Mouse (Mus musculus) cerebellum, adult (tissue): ENCODE results near the gene A530016L24Rik.

ENCODE experiments used
- ATAC-seq: cut with Nextera tagmentation; 2 replicates; pipeline ENCODE4 v1.9.2; 2017; ENCODE audit warnings: mild to moderate bottlenecking, moderate library complexity, mixed read lengths; ENCODE audit not compliant: insufficient number of reproducible peaks, low FRiP score, low TSS enrichment

Gene A530016L24Rik

DNA sequence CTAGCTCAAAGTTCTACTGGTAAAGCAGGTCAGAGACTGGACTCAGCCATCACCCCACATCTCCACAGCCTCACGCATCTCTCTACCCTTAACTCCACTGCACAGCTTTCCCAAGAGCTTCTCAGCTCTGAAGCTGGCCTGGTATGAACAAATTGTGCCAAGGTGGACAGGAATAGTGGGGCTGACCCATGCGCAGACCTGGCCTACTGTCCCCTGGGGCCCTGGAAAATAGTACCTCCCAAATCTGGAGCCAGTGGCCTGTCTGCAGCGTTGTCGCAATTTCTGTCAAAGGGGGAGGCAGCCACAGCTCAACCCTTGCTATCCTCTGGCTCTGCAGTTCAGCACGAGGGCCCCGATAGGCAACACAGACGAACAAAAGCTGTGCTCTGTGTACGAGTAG is at the start of gene A530016L24Rik:
Gene A530016L24Rik (plus strand): TSS at position 315 of the 400 bp plus-strand sequence.
- ATAC-seq: no peak

DNA sequence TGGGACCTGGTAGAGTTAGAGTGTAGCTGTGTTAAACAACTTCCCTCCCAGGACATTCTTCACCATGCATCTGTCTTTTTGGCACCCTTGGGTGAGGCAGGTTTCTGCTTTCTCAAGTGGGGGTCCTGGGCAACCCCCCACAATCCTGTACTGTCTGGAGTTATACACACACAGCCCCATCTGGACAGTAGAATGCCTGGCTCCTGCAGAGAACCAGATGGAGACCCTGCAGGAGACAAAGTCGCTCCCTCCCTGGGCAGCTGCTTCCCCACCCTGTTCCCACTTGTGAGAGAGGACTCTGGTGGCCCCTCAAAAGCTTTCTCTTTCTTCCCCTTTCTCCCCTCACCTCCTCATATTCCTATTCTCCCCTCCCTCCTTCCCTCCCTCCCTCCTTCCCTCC is 49.3 kb upstream of the A530016L24Rik start:
- ATAC-seq: no peak

DNA sequence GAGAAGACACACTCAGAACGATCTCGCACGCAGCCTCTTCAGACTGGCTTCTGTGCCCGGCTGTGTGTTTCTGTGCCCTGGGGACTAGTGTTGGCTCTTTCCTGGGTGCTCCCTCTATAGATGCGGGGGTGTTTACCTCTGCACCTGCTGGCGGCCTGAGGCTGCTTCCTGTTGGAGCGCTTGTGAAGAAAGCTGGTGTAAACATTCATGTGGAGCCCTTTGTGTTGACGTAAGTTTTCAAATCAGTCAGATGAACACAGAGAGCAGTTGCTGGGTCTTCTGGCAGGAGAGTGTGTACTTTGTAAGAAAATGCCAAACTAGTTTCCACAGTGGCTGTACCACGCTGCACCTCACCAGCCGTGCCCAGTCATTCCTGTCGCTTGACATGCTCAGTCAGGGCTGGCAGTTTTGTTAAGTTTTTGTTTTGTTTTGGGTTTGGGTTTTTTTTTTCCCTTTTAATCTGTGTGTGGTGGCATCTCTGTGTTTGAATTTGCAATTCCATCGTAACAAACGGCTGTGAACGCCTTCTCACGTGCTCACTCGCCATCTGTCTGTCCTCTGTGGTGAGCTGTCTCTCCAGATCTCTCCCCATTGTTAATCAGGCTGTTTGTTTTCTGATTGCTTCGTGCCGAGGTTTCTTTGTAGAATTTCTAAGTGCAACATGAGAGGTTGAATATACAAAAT is 40.0 kb upstream of the A530016L24Rik start:
- ATAC-seq: no peak

DNA sequence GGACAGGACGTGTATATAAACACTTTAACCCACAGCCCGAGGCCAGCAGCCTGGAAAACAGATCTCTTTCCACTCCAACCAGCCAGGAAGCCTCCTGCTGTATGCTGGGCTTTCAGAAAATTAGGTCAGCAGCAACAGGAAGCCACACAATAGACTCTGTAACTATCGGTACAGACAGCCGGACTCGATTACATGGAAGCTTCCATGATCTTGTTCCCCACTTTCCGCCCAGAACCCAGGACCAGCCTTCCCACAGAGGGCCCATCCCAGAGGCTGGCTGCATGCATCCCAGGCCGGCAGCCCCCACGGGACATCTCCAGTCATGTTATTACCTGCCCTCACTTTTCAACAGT is 39.4 kb upstream of the A530016L24Rik start:
- peak; percentile 62; the same call in 1 of the 2 replicates for ATAC-seq

DNA sequence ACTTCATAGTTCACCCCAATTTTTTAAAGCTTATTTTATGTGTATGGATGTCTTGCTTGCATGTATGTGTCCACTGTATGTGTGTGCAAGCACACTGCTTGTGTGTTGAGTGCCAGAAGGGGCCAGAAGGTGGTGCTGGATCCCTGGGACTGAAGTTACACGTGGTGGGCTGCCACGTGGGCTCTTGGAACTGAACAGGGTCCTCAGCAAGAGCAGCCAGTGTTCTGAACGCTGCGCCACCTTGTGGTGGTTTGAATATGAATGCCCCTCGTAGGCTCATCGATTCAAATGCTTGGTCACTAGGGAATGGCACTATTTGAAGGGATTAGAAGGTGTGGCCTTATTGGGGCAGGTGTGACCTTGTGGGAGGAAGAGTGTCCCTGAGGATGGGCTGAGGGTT is 38.4 kb upstream of the A530016L24Rik start:
- no peak for ATAC-seq

DNA sequence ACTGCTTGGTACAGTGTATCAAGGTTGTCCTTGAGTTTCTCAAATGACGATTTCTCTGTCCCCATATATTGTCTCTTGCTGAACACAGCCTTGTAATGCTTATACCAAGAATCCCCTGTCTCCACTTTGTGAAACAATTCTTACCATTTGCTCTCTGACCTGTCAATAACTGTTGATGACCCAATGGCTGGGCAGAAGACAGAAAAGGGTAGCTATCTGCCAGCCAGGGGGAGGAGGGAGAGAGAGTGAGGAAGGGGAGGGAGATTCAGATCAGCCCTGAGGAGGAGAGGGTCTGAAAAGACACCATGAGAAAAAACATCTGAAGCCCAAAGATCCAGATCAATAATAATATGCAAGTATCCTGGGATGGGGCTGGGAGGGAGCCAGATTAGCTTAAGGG is 37.9 kb upstream of the A530016L24Rik start:
- no peak for ATAC-seq

DNA sequence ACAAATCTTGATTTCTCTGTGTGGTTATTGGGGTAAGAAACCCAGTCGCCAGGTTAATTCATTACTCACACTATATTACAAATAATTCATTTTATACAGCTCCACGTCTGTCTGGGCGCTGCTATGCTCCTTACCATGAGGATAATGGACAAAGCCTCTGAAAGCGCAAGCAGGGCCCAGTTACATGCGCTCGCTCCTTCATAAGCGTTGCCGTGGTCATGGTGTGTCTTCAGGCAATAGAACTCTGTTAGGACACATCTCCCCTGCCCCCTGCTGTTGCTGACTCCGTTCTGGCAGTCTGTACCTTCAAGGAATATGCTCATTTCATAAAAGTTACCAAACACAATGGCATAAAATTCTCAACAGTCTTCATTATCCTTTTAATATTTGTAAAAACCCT is 37.4 kb upstream of the A530016L24Rik start:
- ATAC-seq: no peak

DNA sequence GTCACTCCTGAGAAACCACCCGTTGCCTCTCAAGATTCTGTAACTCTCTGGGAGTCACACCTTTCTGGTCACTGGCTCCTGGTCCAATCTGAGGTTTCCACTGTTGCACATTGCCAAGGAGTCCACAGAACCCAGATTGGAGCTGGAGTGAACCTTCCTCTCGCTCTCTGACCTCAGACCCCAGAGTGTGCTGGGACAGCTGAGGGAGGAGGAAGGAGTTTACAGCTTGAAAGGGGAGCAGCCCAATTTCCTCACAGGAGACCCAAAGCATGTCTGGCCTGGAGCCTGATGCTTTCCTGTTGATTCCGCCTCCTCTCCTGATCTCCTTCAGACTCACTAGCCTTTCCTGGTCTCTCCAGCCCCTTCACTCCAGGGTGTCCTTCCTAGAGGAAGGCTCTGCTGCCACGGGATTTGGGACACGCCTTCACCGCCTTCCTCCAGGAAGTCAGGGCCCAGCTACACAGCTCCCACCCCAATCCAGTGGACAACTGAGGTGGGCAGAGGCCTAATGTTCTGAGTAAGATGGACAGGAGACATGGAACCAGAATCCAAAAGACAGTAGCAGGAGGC is 33.0 kb upstream of the A530016L24Rik start:
- ATAC-seq: no peak

DNA sequence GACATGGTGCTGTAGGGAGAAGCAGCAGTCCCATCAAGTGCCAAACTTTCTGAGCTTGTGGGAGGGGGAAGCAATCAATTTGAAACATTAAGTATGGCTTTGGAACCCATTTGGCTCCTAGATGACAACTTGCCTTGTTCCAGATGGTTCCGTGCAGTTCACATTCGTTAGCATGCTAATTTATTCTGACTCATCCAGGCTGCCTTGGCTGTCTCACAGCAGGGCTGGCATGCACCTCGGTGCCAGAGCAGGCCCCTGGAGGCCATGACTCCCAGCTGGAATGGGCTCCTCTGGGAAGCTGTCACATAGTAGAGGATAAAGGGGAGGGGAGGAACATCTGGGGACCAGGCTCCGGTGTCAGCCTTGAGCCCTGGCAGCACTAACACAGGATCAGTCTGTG is 31.4 kb upstream of the A530016L24Rik start:
- ATAC-seq: no peak

DNA sequence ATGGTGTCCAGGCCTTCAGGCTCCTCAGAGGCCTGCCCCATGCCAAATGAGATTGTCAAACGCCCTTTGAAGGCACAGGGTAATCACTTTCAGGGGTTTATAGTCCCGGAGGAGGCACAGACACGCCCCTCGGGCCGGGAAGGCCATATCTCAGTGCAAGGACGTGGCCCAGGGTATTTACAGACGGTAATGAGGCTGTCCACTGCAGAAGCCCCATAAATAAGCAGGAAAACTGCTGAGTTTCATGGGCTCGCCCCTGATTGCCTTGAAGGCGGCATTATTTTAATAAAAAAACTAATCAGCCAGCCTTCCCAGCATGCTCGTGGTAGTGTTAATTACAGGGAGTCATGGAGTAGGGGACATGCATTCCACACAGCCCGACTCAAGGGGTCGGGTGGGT is 26.8 kb upstream of the A530016L24Rik start:
- ATAC-seq: no peak

DNA sequence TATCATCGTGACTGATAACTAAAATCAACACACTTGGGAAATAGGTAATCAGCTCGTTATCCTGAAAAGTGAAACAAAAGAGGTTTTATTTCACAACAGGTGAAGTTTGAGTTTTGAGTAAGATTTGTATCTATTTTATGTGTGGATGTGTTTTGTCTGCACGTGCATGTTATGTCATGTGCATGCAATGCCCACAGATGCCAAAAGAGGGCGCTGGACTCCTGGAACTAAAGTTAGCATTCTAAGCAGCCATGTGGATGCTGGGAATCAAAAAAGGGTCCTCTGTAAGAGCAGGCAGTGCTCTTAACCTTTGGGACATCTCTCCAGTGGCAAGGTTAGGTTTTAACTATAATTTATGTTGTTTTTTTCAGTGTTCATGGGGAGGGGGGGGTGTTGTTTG is 26.0 kb upstream of the A530016L24Rik start:
- no peak for ATAC-seq

DNA sequence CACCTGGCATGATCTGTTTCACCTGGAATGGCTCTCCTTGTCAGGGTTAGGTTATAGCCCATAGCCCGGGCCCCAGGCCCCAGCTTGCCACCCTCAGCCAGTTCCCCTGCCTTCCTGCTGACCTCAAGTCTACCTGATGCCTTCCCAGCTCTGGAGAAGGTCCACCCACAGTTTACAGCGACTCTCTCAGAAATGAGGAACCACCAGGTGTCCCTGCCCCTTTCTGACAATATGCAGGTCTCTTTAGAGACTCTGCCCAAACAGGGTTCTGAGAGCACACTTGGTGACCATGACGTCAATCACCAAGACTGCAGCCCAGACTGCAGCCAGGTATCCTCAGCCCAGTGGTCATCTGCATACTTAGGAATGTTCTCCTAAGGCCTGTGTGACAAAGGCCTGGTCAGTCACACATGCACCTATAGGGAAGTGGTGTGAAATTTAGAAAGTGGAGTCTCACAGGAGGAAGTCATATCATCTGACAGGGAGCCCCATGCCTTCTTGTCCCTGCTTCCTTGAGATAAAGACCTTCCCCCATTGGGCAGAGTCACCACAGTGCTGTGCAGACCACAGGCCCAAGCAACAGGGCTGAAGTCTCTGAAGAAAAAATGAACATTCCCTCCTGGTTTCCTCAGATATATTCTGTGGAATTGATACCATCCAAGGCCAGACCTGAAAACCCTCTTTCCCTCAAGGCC is 25.4 kb upstream of the A530016L24Rik start:
- no peak for ATAC-seq

DNA sequence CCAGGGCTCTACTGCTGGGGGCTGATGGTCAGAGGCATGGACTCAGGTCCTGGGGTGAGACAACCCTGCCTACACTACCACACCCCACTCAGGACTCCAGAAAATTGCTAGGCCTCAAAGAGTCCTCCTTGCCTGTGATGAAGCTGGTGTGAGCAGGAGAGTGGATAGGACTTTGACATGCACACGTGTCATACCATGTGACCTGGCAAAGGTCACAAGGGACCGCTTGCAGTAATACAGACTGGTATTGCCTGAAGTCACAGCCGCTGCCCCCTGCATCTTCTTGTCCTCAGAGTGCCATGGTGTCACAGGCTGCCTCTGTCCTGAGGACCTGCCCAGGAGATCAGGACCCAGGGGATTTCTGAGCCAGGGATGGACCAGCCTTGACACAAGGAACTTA is 24.7 kb upstream of the A530016L24Rik start:
- ATAC-seq: no peak

DNA sequence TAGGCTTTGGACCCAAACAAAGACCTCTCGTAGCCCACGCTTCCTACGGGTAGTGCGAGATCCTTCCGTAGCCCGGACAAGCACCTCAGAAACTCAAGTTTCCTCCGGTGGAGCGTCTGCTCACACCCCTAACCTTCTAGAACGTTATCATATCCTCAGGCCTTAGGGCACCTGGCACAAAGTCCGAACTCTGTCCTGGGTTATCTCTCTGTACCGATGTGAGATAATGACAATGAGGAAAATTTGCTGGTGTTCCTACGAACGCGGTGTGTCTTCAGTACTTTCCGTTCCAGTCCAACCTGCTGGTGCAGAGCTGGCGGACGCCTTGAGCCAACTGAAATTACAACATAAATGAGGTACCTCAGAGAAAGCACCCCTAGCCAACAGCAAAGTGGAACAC is 23.3 kb upstream of the A530016L24Rik start:
- ATAC-seq: no peak

DNA sequence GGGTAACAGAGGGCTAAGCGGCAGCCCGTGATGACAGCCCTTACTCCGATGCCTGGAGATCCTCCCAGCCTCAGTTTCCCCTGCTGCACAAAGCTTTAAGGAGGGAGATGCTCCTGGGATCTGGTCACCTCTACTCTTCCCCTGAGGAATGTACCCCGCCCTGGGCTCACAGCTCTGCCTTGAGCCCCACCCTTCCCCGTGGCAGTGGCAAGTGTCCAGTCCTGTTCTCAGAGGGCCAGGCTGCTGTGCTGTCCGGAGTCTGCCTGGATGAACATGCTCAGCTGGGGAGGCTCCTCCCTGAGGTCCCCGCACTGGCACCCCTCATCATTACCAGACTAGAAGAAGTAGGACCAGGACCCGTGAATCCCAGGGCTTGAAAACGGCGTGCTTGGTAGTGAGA is 21.9 kb upstream of the A530016L24Rik start:
- ATAC-seq: no peak

DNA sequence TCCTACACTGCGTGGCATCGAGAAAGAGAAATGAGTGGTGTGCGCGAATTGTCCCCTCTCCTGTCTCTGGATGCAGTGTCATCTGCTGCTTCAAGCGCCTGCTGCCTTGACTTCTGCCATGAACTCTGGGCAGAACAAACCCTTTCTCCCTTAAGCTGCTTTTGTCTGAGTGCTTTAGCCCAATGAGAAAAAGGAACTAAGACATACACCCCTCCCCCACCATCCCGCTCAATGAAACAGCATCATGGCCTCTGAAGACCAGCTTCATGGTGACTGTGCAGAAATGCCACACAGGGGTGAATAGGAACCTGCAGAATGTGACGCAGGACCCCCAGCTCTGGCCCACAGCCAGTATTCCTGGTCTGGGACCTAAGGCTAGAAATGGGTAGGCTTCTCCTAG is 19.9 kb upstream of the A530016L24Rik start:
- ATAC-seq: no peak

DNA sequence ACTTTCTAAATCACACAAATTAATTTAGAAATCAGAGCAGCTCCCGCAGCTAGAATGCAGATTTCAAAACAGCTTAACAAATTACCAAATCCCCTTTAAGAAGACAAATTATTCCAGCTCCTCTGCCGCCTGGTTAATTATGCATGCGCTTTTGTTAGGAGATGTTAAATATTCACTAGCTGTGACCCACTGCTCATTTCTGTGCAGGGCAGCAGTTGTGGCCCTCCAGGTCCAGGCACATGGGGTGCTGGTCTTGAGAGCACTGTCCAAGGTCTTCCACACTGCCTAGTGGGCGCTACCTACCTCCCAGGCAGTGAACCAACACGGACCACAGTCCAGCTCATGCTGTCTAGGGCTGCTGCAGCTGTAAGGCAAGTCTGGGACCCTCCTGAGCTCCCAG is 19.0 kb upstream of the A530016L24Rik start:
- no peak for ATAC-seq

DNA sequence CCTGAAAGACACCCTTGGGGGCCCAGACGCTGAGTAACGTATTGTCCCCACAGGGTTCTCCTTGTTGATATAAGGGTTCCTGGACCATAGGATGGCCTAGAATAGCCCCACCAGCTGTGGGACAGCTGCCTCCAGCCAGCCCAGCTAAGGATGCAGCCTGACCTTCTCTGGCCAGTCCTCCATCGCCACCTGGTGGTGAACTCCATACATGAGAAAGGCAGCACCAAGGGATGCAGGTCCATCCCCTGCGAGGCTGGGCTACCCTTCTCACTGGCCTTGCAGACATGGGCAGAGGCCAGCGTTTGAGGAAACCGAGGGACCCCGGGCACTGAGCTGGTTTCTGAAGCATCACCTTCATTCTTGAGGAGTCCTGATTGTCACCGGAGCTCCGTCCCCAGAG is 15.5 kb upstream of the A530016L24Rik start:
- ATAC-seq: peak; percentile 49; the same call in 1 of the 2 replicates

DNA sequence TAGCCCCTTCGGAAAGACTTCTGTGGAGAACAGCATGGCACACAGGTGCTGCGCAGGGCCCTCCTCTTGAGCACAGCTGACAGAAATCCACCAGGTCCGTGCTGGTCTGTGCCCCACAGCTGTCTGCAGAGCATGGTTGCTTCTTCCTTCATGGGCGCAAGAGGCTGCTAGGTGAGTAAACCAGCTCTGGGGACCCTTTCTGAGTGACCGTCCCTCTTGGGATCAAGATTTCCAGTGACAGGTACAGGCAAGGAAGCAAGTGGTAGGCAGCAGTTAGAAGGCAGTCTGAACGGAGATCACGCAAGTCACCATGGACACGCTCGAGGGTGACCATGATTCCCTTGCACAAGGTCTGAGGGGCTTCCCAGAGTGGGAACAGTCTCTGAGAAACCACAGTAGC is 287 bp downstream of the A530016L24Rik start:
- no peak for ATAC-seq

DNA sequence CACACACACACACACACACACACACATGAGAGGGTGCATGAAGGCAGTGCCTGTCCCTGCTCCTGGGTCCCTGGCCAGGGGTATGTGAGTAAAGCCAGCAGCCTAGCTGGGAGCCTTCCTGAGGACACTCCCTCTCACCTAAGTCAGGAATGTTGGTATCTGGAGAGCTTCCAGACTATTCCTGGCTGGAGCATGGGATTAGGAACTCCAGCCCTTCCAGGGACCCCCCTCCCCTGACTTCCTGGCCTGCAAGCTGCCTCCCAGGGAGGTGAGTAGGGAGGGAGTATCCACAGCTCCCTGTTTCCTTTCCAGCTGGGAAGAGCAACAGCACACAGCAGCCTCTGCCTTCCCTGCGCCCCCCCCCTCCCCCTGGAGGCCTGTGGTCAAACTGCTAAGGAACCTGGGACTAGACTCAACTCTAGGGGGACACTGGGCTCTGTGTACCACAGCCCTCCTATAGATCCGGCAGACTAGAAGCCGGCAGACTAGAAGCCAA is 1.2 kb downstream of the A530016L24Rik start:
- ATAC-seq: no peak

DNA sequence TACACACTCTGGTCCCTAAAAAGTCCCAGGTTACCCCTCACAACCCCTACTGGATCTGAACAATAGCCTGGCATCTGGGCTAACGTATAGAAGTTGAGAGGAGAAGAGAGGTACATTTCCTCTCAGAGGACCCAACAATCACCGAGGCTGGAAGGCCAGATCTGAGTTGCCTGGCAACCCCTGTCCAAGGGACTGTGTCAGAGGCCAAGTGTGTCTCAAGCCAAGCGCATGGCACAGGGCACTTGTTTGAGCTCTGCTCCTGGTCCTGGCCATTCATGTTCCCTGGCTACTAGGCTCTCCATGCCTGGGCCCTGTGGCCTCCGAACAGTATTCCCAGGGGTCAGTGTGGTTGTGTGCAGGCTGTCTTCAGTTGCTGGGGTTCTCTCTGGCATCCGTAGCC is 6.9 kb downstream of the A530016L24Rik start:
- ATAC-seq: no peak

DNA sequence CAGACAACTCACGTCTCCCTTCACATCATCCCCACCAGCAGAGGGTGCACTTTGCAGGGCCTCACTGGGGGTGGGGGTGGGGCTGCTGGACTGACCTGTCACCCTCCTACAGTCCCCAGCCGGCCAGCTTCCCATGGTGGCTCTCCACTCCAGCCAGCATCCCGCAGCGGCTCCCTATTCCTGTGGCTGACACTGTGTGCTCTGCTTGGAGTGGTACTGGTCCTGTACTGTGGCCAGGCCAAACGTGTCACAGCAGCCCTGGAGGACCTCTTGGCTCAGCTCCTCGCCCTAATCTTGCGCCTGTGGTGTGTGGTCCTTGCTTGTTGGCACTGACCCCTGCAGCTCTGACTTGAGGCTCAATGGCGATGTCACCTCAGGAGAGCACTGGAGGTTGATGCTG is 8.5 kb downstream of the A530016L24Rik start:
- no peak for ATAC-seq
